Mouse (Mus musculus): Measurements from ENCODE around the gene Tbc1d23.

DNA sequence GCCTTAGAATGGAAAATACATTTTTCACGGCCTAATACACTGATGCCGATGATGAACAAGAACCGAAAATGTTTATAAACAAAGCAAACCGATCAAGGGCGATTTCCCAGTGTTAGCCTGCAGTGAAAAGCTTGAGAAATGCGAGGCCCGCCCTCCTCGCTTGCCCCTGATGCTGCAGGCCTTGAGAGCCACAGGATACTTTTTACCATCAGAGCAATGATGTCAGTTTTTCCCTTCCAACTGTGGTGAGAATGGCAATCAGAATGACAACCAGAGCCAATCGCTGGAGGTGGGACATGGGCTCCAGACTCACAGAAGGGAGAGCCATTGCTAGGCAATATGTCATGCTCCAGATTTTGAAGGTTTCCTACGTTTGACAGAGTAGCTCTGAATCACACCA is 28.8 kb upstream of the Tbc1d23 start:
- TF ChIP-seq TAL1 (IDR thresholded peaks at IDR 0.05; ENCODE audit: low read length), result no peak
- TF ChIP-seq GATA1 (IDR thresholded peaks at IDR 0.05; ENCODE audit: low read length), result no peak

Data from erythroblast, embryonic 14.5 days (primary cell).